Mouse (Mus musculus) cerebellum, adult 2 months (tissue): Measurements from ENCODE around the gene Stac.

Source experiments
- CTCF ChIP-seq: fragments of 200-500 bp; IDR thresholded peaks from 2 replicates; pipeline ENCODE4 v1.5.1; 2011; ENCODE audit warnings: low read depth, mild to moderate bottlenecking, control low read depth, low read length, moderate library complexity, borderline replicate concordance; ENCODE audit not compliant: insufficient read depth
- POLR2A ChIP-seq: fragments of 200-500 bp; IDR thresholded peaks from 2 replicates; pipeline ENCODE4 v1.6.1; 2011; ENCODE audit warnings: low read length, control low read depth, borderline replicate concordance; ENCODE audit not compliant: insufficient read depth

DNA sequence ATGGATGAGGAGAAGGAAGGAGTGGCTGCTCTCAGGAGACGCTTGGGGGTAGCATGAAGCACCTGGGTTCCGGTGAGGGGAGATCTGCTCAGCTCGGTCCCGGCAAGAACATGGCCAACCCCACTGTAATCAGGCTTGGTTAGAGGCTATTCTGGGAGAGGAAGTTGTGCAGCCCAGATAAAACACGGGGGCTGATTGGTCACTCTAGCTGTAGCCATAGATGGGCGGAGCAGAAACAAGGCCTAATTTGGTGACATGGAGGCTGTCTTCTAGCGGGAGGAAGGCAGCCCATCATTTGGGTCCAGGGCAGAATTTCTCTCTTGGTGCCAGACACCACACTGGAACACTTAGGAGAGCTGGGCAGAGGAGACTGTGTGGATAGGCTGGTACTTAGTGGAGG lies 167.9 kb downstream of the Stac start:
- TF ChIP-seq CTCF (no peak), POLR2A (no peak)
